Mouse (Mus musculus): ENCODE data around the gene Dner. TPM values are rescaled to one million over a fixed set of nuclear protein-coding genes. Genes with fewer than 3 reads are reported as not detected.

Dner gene
- polyA plus RNA-seq (2021; fragmentation: Nextera tagmentation): 75.0 and 87.5 TPM in 2 replicates
- long read RNA-seq, experiment 1, transcript Dner-201 (13 exons, 3,632 nt): major isoform, 340 of 445 reads
- long read RNA-seq, experiment 1, partial matches to known transcripts: 94 of 445 reads
- long read RNA-seq, experiment 1, other reads (novel, unspliced or antisense): 11 of 445 reads
- long read RNA-seq, experiment 2, transcript Dner-201 (13 exons, 3,632 nt): major isoform, 42 of 119 reads
- long read RNA-seq, experiment 2, partial matches to known transcripts: 73 of 119 reads
- long read RNA-seq, experiment 2, other reads (novel, unspliced or antisense): 4 of 119 reads

DNA sequence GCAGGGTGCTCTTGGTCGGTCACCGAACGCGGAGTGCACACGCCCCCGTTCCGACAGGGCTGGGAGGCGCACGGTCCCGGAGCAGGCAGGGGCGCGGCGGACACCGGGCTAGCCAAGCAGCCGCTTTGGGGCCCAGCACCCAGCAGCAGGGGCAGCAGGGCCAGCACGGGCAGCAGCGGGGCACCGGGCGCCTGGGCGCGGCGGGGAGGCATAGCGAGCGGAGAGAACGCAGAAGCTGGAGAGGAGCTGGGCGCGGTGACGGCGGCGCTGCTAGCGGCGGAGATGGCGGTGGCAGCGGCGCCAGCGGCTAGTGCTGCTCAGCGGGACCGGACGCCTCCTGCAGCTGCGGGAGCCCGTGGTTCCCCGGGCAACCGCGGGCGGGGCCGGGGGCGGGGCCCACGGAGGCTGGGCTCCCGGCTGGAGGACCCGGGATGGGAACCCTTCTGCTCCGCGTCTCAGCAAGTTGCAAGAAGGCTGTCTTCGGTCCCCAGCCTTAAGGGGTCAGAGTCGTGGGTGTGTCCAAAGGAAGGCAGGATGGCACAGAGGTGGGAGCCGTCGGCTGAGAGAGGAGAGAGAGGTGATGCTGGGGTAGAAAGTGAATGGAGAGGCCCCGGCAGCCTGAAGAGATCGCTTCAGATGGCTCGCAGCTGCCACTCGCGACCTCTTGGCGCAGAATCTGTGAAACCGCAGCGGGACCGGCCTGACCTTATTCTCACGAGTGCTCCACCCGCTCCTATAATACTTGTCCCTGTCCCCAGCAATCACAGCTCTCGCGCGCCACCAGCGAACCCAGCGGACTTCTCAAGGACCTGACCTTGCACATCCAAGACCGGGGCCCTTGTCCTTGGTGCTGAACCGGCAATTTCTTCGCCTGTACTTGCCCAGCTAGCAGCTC is at the start of gene Dner:
TSS of gene Dner (minus strand) at position 705 of the 895 bp plus-strand sequence.

GRCm38 (mm10) chr1:84363967-84364366 is 332.1 kb downstream of the Dner start, which contains the start of gene Pid1:
Gene Pid1, minus strand, starts transcription at chr1:84364180.

Other genes with a start within 250 kb of the Dner start
- 12.3 and 15.0 TPM in 2 replicates for gene Fbxo36, start 143.6 kb upstream of the Dner start, polyA plus RNA-seq (2021; fragmentation: Nextera tagmentation)
- gene Trip12, start 144.3 kb upstream of the Dner start, polyA plus RNA-seq (2021; fragmentation: Nextera tagmentation): 9.1 and 12.9 TPM in 2 replicates
- 4.5 and 6.3 TPM in 2 replicates for gene Slc16a14, start 238.9 kb upstream of the Dner start, polyA plus RNA-seq (2021; fragmentation: Nextera tagmentation)

All from left cerebral cortex, adult 6 months (tissue).